Mouse (Mus musculus) frontal cortex, postnatal 10 days (tissue): Measurements from ENCODE around the gene Ccdc126.
A peak's percentile ranks its signal among the peaks of the same experiment; 100 is the strongest.
"Not testable (repeated sequence)": the region's sequence is repeated elsewhere in the genome, so short reads cannot be mapped to it uniquely, and the experiment has no call there.

ENCODE experiments used
- DNase-seq, 2 experiments: peaks; one replicate each; pipeline ENCODE4 v3.0.0; 2022; ENCODE audit warnings: low spot score in 2 of 2, mixed read lengths in 1 of 2

Ccdc126 gene

GRCm38 (mm10) chr6:49318966-49319594 is at the start of gene Ccdc126:
Ccdc126 (plus strand) TSS chr6:49319274.
- peak; percentile 97 for DNase-seq

GRCm38 (mm10) chr6:49269923-49270322 is 49.2 kb upstream of the Ccdc126 start:
- DNase-seq = no peak

- no peak for DNase-seq
These were observed 47.3 kb upstream of the Ccdc126 start for GRCm38 (mm10) chr6:49271815-49272214.

GRCm38 (mm10) chr6:49272863-49273262 is 46.2 kb upstream of the Ccdc126 start:
- no peak for DNase-seq

- no peak for DNase-seq
These were observed 45.1 kb upstream of the Ccdc126 start for GRCm38 (mm10) chr6:49273934-49274333.

GRCm38 (mm10) chr6:49274416-49275091 is 44.5 kb upstream of the Ccdc126 start:
- no peak for DNase-seq

- no peak for DNase-seq
These were observed 43.8 kb upstream of the Ccdc126 start for GRCm38 (mm10) chr6:49275296-49275695.

GRCm38 (mm10) chr6:49280942-49281341 is 38.1 kb upstream of the Ccdc126 start:
- no peak for DNase-seq

GRCm38 (mm10) chr6:49282122-49282521 is 37.0 kb upstream of the Ccdc126 start:
- DNase-seq = no peak

- no peak for DNase-seq
These were observed 20.8 kb upstream of the Ccdc126 start for GRCm38 (mm10) chr6:49298286-49298685.

- not testable (repeated sequence) for DNase-seq
These were observed 4.3 kb upstream of the Ccdc126 start for GRCm38 (mm10) chr6:49314821-49315220.

GRCm38 (mm10) chr6:49319595-49320315 is 681 bp downstream of the Ccdc126 start:
- no peak for DNase-seq

- DNase-seq = no peak
These were observed 2.3 kb downstream of the Ccdc126 start for GRCm38 (mm10) chr6:49321341-49321740.

- no peak for DNase-seq
These were observed 3.0 kb downstream of the Ccdc126 start for GRCm38 (mm10) chr6:49322056-49322455.

- DNase-seq = no peak
These were observed 3.9 kb downstream of the Ccdc126 start for GRCm38 (mm10) chr6:49322986-49323385.

- DNase-seq = no peak
These were observed 5.5 kb downstream of the Ccdc126 start for GRCm38 (mm10) chr6:49324528-49324927.

- DNase-seq = no peak
These were observed 6.2 kb downstream of the Ccdc126 start for GRCm38 (mm10) chr6:49325294-49325693.

GRCm38 (mm10) chr6:49326846-49327245 is 7.8 kb downstream of the Ccdc126 start:
- DNase-seq = no peak

- DNase-seq = no peak
These were observed 12.4 kb downstream of the Ccdc126 start for GRCm38 (mm10) chr6:49331369-49332059.

- DNase-seq = no peak
These were observed 12.9 kb downstream of the Ccdc126 start for GRCm38 (mm10) chr6:49332060-49332370.

- DNase-seq = no peak
These were observed 19.5 kb downstream of the Ccdc126 start for GRCm38 (mm10) chr6:49338566-49338965.

GRCm38 (mm10) chr6:49339145-49339544 is 20.1 kb downstream of the Ccdc126 start:
- no peak for DNase-seq
